Mouse (Mus musculus): ENCODE measurements around the gene Sec16b.

Sec16b gene

DNA sequence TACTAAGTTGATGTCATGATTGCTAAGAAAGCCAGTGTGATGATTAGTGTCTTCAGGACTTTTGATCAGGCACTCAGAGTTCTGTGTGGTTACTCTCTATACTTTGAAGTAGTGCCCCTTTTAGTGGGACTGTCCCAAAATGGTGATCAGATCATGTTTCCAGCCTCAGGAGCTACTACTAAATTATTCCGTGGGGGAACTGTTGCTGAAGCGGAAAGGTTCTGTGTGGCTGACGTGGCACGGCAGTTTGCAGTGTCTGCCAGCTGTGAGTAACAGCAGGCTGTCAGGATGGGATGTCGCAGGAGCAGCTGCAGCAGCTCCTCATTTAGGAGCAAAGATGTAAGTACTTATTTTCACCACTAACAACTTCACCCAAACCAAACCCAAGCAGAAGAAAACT is at the start of gene Sec16b:
Gene Sec16b (plus strand): TSS at position 207 of the 400 bp plus-strand sequence.
- DNase-seq = peak; percentile 57 to 66

DNA sequence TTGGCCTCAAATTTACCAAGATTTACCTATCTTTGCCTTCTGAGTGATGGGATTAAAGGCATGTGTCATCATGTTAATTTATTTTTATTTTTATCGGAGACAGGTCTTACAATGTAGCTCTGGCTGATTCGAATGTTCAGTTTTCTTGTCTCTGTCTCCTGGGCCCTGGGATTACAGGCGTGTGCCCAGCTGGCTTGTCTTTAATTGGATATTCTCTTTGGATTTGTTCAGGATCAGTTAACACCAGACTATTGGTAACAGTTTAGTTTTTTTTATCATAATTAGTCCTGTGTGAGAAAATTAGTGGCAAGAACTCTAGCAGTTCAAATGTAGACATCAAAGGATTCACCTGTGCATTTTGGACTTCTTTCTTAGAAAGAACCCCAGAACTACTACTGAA is 48.7 kb upstream of the Sec16b start:
- DNase-seq = no peak

DNA sequence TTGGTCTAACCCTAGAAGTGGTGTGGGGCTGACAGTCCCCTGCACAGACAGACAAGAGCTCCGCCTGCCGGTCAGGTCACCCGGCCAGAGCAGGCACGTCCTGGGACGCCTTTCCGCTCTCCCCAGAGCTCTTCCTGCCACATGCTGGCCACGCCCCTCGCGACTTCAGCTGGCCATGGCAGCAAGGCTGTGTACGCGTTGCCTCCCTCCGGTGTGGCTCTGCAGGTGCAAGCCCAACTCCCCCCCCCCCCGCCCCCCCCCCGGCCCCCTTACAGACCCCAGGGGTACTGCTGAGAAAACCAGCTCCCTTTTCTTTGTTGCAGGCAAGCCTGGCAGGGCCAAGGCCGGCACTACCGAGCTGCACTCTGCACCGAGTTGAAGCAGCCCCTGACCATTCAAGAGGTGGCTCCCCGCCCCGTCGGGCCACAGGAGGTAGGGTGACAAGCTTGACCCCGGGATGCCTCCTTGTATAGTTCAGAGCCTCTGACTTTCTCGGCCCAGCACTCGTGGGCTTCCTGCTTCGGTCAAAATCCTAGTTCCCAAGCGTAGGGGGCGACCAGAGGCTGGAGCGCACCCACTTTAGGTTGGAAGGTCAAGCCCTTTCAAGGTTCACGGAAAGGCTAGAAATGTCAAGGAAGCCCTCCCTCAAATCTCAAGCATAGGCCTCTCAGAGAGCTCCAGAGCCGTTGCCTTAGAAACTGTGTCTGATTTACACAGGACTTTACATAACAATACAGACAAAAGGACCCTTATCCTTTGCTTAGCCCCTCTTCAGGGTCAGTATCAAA is 47.9 kb upstream of the Sec16b start, which contains the start of gene Cryzl2:
Gene Cryzl2 (plus strand): TSS at position 157 of the 788 bp plus-strand sequence.
- DNase-seq = peak; percentile 90 to 92

DNA sequence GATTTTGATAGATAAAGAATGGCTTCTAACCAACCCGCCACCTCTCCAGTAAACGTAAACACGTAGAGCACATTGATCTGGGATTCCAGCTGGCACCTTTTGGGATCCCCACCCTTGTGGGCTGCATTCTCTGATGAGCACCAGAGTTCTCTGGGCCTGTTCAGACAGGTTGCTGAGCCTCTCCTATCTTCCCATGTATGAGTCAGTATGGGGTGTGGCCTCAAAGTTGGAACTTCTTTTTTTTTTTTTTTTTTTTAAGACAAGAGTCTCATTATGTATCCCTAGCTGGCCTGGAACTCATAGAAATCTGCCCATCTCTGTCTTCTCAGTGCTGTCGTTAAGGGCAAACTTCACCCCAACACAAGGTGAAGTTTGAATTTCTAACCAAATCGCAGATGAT is 46.6 kb upstream of the Sec16b start:
- no peak for DNase-seq

DNA sequence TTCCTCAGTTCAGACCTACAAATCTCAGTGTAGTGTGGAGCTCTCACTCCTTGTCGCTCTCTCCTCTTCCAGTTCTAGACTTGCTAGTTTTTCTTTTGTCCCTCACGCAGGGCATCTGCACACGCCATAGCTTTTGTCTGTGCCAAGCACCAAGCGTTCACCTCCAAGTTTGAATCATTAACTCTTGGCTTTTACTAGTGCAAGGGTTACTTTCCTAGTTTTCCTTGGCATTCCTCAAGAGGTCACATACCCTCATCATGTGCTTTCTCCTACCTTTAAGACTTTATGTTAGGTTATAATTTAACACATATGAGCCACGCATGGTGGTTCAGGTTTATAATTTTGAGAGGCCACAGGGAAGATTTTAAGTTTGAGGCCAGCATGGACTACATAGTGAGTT is 45.3 kb upstream of the Sec16b start:
- no peak for DNase-seq

DNA sequence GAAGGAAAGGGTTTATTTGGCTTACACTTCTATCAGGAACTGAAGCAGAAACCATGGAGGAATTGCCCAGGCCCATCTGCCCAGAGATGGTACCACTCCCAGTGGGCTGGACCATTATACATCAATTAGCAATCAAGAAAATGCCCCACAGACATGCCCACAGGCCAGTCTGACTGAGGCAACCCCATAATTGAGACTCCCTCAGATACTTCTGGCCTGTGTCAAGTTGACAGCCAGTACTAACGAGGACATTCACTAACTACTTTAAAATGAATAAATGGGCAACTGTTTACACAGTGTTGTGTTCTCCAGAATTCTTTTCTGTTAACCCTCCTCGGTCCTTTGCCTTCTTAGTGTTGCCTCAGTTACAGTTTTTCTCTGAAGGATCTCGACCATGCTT is 44.2 kb upstream of the Sec16b start:
- no peak for DNase-seq

DNA sequence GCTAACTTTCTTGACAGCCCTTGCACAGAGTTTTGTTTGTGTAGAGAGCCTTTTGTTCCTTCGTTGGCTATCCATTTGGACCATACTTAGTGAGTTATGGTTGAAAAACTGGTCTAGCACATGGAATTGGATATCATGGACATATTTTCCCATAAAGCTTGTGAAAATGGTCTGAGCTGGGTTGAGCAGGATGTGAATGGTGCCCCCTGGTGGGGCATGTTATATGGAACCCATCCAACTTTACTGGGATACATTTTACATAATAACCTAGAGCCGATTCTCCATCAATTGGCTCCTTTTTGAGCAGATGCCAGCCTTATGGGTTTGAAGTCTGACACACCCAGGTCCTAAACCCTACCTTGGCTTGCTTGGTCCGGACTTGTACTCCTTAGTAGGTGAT is 41.3 kb upstream of the Sec16b start:
- peak in 1 of 2 experiments; percentile 57 for DNase-seq

DNA sequence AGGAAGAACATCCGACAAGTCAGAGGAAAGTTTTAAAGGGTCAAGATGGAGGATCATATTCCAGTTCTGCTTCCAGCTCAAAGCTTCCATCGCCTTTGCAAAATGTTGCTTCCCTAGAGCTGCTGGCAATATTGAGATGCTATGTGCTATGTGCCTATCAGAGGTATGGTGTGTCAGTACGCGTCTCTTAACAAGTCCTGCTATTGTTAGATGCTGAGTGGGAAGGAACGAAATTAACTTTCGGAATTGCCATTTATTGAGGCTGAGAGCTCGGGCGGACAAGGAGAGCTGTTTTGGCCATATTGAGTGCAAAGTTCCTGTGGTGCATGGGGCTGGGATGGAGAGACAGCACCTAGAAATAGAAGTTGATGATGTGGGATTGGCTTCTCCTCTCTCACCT is 38.7 kb upstream of the Sec16b start:
- no peak for DNase-seq

DNA sequence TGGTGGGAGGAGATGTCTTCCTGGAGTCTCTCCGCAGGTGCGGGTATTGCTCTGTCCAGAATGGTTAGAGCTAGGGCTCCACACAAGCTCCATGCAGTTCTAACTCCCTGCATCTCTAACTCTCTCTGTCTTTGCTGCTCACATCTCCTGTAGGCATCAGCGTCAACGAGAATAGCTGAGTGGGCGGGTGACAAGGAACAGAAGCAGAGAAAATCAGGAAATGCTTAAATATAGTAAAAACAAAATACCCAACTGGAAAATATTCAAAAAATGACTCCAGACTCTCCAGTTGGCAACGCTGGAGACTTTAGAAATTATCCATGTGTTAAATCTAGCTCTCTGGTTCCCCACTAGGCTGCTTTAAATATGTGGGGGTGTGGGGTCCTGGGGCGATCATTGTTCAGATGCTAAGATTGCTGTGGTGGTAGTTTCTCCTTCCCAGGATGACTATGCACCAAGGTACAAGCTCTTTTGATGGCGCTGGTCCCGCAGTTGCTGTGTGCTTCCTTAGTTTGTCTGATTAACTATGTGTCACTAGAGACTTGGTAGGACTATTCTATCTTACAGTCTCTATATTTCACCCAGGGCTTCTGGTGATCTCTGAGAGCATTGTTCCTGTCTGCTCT is 35.7 kb upstream of the Sec16b start:
- no peak for DNase-seq

DNA sequence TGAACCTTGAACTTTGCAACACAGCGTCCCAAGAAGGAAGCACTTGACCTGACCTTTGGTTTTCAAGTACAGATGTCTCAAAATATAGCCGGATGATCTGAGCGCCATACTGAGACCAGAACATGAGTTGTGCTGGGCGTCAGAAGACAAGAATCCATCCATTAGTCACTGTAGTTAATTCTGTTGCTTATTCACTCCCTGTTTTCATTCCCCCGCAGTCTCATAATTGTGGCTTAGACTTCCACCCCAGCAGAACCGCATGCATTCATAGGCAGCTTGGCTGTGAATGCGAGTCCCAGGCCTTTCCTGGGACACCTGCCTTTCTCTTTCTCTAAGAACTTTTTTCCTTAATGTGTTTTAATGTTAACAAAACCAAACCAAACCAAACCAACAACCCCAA is 33.8 kb upstream of the Sec16b start:
- DNase-seq = no peak

DNA sequence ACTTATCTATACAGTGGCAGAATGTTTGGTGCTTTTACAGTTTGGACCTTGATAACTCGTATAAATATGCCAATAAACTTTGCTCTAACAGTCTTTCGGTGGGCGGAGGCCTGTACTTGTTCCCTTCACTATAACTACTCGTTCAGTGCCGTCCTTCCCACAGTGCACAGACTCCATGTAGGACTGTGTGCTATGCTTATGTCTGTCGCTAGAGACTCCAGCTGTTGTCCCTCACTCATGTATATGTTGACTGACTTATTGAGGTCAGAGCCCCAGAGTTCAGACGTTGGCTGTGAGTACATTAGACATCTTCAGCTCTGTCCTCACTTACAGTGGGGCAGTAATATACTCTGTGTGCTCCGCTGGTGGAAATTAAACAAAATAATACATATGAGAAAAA is 31.7 kb upstream of the Sec16b start:
- DNase-seq = no peak

DNA sequence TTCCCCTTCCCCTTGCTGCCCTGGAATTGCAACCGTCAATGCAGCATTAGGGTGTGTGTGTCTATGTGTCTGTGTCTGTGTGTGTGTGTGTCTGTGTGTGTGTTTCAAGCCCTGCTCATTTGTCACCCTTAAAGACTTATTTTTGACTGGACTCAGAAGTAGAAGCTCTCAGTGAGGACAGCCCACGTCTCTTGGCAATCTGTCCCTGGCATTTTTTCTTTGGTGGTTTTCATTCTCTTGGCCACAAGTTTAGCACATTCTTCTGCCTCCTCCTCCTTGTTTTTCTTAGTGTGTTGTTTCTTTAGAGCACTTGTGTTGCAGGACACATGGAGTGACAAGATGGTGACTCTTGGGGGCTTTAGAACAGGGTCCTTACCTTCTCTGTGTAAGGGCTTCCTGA is 30.3 kb upstream of the Sec16b start:
- no peak for DNase-seq

DNA sequence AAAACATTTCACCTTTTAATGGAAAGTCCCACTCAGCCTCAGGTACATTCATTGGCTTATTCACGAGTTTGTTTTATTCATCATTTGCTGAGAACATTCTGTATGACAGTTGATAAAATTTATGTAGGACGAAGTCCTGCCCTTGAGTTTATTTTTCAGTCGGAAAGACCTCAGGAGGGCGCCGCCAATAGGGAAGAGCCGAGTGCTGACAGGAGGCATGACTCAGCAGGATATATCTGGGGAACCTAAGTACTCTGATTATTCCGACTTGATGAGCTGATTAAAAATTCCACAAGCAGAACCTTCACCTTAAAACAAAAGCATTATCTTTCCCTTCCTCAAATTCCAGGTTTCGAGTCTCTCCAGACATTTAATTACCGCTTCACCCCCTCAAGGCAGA is 26.4 kb upstream of the Sec16b start:
- no peak for DNase-seq

DNA sequence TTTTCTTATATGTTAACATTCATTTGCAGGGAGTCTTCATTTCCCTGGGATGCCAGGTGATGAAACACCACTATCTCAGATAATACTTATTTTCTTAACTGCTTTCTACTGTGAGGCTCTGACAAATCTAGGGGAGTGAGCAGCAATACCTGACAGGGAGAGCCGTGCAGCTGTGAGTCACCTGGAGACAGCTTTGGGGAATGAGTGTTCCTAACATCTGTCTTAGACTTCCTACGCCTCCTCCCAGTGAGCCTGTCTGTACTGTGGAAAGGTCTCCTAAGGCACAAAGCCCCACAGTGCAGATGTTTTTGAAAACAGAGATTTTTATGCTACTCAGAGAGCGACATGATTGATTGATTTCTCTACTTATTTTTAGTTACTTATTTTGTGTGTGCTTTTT is 25.6 kb upstream of the Sec16b start:
- DNase-seq = no peak

DNA sequence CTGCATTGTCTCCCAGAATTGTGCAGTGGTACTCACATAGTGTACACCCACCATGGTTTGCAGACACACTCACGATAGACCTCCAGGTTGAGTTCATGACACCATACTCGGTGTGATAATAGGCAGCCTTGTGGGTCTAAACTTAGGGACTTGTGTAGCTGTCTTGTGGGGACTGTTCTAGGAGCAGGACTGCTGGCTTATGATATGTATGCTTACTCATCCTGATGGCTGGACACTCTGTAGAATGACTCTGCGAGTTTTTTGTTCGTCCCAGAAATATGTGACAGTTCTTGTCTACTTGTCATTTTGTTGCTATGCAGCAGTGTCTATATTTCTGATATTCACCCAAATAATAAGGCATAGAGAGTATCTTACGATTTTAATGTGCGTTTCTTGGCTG is 24.9 kb upstream of the Sec16b start:
- DNase-seq = no peak

DNA sequence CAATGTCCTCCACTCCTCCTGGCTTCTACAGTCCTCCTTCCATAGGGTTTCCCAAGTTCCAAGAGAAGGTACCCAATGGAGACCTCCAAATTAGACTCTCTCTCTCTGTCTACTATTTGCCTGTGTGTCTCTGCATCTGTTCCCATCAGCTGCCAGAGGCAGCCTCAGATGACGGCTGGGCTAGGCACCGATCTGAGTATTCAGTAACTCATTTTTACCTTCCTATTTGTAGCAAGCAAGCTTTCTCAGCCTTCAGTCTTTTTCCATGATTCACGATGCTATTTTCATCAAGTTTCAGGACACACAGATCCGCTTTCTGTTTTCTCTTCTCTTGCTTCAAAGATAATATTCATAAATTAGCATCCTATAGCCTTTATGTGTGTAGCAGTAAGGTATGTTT is 22.4 kb upstream of the Sec16b start:
- DNase-seq = no peak

DNA sequence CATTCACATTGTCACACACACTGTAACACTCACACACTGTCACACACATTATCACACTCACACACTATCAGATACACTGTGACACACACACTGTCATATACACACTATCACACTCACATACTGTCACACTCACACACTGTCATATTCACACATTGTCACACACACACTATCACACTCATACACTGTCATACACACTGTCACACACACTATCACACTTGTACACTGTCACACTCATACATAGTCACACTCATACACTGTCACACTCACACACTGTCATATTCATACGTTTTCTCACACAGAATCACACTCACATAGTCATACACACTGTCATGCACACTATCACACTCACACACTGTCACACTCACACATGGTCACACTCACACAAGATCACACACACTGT is 5.9 kb upstream of the Sec16b start:
- DNase-seq = no peak

DNA sequence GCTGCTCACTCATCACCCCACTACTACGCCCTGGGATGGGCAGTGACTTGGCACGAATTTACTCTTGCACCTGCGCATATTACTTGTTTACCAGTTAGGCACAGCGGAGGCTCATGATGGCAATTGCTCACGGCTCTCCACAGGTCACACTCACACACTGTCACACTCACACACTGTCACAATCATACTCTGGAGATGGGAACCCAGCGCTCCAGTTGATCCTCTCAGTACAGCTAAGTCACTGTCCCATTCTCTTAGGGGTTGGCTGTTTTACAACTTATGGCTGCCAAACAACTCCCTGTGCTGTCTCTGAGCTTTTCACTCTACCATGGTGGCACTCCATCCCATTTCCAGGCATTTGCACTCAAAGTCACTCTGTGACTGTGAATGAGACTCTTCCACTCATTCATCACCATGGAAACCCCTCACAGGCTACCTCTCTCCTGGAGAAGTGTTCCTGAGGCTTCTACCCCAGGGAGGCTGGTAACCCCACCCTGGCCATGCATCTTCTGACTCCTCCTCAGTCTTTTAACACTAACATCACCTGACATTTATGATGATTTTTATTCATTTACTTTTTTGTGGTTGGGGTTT is 5.1 kb upstream of the Sec16b start:
- DNase-seq = no peak

DNA sequence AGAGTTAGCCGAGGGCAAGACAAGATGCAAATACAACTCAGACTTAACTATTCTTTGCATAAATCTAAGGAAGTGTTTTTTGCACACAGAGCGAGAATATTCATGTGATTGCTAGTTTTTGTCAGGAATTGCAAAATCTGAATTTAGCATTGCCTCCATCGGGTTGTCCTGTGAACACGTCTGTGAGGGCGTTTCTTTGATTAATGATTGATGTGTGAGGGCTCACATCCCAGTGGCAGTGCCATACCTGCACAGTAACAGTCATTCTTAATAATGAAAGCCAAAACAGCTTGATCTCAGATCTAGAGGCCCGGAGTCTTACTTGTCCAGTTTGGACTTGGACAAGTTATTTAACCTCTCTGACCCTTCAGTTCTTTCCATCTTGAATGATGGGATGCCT is 3.5 kb upstream of the Sec16b start:
- no peak for DNase-seq

DNA sequence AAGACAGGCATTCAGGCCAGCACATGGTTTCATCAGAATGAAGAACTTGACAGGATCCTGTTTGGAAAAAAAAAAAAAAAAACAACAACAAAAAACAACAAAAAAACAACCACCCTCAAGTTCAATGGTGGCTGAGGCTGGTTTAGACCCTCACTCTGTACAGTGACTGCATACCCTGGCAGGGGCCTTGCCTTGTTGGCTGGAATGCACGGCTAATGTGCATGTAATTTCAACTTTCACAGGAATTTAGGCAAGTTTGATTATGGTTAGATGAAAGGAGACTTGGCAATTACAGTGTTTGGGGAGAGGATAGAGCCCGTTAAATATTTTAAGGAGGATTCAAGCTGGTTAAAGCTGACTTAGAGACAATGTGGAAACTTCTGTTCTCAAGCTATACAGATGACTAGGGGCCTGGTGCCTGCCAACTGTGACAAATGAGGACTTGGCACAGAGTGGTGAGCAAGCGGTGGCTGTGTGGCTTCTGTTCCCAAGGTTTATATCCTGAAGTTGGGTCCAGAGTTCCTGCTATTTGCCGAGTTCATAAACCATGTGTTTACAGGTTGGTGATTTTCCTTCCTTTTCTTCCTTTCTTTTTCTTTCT is 567 bp downstream of the Sec16b start:
- no peak for DNase-seq

DNA sequence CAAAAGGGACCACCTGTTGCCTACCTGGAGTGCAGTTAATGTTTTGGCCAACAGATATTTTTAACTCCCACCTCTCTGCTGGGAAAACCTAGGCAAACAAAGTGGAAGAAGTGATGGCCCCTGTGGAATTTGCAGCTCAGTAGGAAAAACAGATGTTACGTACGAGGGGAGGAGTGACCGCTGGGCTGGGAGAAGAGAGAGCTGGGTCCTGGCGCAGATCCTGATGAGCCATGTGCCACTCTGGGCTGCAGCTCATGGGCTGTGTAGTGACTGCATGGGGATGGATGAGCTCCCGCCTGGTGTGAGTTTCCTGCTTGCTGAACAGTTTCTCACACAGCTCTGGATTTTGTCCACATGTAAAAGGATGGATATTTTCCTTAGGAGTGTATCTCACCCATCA is 1.3 kb downstream of the Sec16b start:
- DNase-seq = peak in 1 of 2 experiments; percentile 56

DNA sequence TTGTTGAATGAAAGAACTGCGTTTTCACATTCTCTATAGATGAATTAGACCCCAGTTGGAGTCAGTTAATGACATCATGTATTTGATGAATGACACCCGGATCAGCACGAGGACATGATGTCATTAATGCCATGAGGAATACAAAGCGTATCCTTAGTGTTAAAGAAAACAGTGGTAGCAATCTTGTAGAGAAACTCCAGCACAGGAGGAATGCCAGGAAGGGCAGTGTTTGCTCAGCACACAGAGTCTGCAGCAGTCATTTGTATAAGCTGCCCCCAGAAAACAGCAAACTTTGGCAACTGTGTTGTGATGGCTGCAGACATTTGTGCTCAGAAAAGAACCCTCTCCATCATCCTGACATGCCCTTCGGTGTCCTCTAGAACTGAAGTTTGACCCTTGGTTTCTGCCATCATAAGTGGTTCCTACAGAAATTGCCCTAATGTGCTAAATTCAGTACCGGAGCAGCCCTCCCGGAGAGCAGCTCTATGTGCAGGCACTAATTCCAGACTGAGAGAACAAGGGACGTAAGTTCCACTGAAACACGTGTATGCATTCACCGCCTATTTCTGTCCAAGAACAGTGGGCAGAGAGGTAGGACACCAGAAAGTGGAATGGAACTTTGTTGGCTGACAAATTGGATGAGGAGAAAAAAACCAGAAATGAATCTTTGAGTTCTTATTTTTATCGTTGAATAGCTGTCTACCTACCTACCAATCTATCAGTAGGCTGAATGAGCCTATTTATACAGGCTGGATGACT is 6.3 kb downstream of the Sec16b start:
- DNase-seq = no peak

DNA sequence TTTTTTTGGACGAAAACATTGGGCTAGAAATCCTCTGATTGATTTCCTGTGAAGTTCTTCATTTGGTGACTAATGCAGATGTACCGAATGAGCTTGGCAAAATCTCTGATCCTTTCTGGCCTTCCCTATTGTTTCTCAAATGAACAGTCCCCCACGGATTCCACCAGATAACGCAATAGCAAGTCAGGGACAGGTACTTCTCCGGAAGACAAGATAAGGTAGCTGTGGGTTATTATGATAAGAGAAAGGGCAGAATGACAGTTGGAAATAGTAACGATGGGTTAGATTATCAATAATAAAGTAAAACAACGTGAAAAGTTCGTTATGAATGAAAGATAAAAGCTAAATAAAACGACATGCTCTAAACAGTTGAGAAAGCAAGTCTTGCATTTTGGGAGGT is 7.0 kb downstream of the Sec16b start:
- DNase-seq = no peak
